Mouse (Mus musculus): ENCODE measurements around the gene Cacna1c.
"Not testable (repeated sequence)": the region's sequence is repeated elsewhere in the genome, so short reads cannot be mapped to it uniquely, and the experiment has no call there.

The Cacna1c gene

GRCm38 (mm10) chr6:118621406-118621805, 574.8 kb downstream of the Cacna1c start:
- DNase-seq (ENCODE audit: low spot score in 2 of 2), result no peak

DNA sequence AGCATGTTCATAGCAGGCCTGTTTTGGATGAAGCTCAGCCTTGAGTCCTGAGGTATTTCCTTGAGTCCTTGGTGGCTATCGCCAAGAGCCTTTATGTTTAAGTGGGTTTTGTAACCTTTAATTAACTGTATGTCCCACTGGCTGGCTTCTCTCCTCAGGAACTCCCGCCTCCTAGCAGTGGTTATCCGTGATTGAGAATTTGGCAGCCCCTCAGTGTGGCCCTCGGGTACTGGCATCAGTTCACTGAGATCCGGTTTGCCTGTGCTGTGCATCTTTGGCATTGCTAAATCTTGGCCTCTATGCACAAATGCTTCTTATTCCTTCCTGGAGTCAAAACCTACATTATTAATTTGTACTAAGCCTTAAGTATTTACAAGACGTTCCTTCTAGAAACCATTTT, 587.3 kb downstream of the Cacna1c start:
- DNase-seq (ENCODE audit: low spot score in 2 of 2), result no peak

DNA sequence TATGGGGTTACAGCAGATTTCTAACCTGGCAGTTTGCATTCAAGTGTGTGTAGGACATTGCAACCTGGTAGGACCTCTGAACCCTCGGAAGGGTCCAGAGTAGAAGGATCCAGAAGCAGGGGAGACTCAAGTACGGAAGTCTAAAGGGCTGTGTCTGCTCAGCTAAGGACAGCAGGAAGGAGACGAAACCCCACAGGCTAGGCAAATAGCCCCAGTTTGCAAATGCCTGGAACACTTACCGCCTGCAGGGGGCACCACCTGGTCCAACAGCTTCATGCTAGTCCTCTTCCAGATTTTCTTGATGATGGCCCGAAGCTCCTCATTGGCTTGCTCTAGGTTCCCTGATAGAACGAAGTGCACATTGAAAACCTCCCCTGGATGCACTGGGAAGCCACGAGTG, 590.2 kb downstream of the Cacna1c start:
- no peak for DNase-seq (ENCODE audit: low spot score in 2 of 2)

- DNase-seq (ENCODE audit: low spot score in 2 of 2), result no peak
Observed at GRCm38 (mm10) chr6:118603825-118604224, 592.4 kb downstream of the Cacna1c start.

- DNase-seq (ENCODE audit: low spot score in 2 of 2), result no peak
Observed at GRCm38 (mm10) chr6:118595681-118596055, 600.5 kb downstream of the Cacna1c start.

DNA sequence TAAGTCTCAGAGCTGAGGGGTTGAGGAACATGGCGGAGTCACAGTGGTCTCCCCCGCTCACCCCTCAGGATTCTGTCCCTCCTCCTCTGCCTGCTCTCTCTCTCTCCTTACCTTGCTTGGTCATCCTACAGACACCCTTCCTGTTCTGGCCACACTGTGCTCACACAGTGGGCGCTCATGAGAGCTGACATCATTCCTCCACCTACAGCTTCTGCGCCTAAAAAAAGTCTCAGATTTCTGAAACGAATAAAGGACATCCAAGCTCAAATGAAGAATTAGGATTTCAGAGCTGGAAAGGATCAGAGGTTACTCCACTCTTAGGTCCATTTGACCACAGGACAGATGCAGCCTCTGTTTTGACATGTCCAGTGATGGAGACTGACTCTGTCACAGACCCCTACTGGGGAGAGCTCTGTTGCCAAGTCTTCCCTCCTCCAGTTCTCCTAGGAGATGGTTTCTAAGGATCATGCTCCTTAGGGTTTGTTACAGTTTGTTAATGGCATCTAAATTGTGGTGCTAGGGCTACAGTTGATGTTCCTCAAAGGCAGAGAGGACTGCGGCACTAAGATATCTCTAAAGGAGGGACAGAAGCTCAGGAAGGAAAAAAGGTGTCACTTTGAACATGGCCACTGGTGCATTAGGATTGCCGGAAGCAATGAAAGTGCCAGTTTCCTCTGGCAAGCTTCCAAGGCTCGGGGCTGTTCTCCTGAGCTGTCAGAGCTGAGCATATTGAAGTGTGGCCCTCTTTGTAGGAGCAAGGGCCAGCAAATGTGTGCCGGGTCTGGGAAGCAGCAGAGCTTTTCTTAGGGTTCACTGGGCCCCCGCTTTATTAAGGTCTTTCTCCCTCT, 601.2 kb downstream of the Cacna1c start:
- no peak for DNase-seq (ENCODE audit: low spot score in 2 of 2)

- no peak for DNase-seq (ENCODE audit: low spot score in 2 of 2)
Observed at GRCm38 (mm10) chr6:118594070-118594469, 602.1 kb downstream of the Cacna1c start.

DNA sequence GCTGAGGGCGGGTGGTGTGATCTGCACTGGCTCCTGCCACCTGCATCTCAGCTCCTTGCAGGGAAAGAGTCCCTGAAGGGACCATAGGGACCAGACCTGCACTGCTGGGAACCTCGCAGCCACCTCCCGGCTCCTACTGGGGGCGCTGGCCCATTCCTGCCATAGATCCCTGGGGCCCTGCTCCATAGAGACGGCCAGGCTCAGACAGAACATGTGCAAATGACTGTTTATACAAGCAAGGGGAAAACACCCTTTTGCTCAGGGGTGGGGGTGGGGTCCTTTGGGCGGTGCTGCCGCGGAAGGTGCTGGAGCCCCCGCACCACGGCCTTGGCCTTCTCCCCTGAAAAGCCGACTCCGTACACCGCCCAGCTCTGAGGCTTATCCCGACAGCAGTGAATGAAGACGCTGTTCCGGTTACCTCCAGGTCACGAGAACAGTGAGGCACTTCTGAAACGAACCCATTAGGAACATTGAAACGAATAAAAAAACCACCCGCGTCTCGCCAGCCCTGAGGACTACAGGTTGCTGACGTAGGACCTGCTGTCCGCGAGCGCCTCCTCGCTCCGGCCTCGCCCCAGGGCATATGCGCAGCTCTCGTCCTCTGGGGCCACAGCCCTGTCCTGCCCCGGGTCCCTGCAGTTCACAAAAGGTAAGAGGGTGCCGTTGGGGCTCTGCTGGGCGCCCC, 602.7 kb downstream of the Cacna1c start:
- no peak for DNase-seq (ENCODE audit: low spot score in 2 of 2)

GRCm38 (mm10) chr6:118592662-118593376, 603.4 kb downstream of the Cacna1c start:
- no peak for DNase-seq (ENCODE audit: low spot score in 2 of 2)

- DNase-seq (ENCODE audit: low spot score in 2 of 2), result not testable (repeated sequence)
Observed at GRCm38 (mm10) chr6:118578741-118579140, 617.5 kb downstream of the Cacna1c start.

GRCm38 (mm10) chr6:118574351-118574750, 621.9 kb downstream of the Cacna1c start:
- DNase-seq (ENCODE audit: low spot score in 2 of 2), result no peak

GRCm38 (mm10) chr6:118567816-118568215, 628.4 kb downstream of the Cacna1c start:
- no peak for DNase-seq (ENCODE audit: low spot score in 2 of 2)

GRCm38 (mm10) chr6:118561745-118562609, 634.2 kb downstream of the Cacna1c start, which contains the start of gene Ankrd26:
Ankrd26 (minus strand) TSS chr6:118562226.
- peak; percentile 77 to 88 for DNase-seq (ENCODE audit: low spot score in 2 of 2)

- DNase-seq (ENCODE audit: low spot score in 2 of 2), result no peak
Observed at GRCm38 (mm10) chr6:118561225-118561624, 635.0 kb downstream of the Cacna1c start.

GRCm38 (mm10) chr6:118538627-118539026, 657.6 kb downstream of the Cacna1c start:
- no peak for DNase-seq (ENCODE audit: low spot score in 2 of 2)
